Mouse (Mus musculus) small intestine, adult 2 months (tissue): ENCODE results near the gene Cul4a. TPM values are rescaled to one million over a fixed set of nuclear protein-coding genes. Genes with fewer than 3 reads are reported as not detected.

Experiments
- H3K27ac ChIP-seq: fragments of 200-500 bp; 2 replicates; pipeline ENCODE4 v1.5.1; 2012; ENCODE audit warnings: low read depth, low read length, control low read depth, inconsistent platforms; ENCODE audit not compliant: insufficient read depth
- H3K27me3 ChIP-seq: fragments of 200-500 bp; 2 replicates; pipeline ENCODE4 v1.6.1; 2012; ENCODE audit warnings: mild to moderate bottlenecking, moderate library complexity, low read length, inconsistent platforms; ENCODE audit not compliant: control insufficient read depth, insufficient read depth
- H3K36me3 ChIP-seq: fragments of 200-500 bp; 2 replicates; pipeline ENCODE4 v1.6.1; 2012; ENCODE audit warnings: mild to moderate bottlenecking, low read length, control low read depth, inconsistent platforms; ENCODE audit not compliant: control insufficient read depth, insufficient read depth
- H3K4me1 ChIP-seq: fragments of 200-500 bp; 2 replicates; pipeline ENCODE4 v1.6.1; 2012; ENCODE audit warnings: low read length, inconsistent platforms, mixed read lengths; ENCODE audit not compliant: control insufficient read depth, insufficient read depth, insufficient read length
- H3K4me3 ChIP-seq: fragments of 200-500 bp; 2 replicates; pipeline ENCODE4 v1.5.1; 2012; ENCODE audit warnings: low read depth, mild to moderate bottlenecking, control low read depth, inconsistent platforms, low read length, moderate library complexity
- CTCF ChIP-seq: fragments of 200-500 bp; IDR thresholded peaks from 2 replicates; pipeline ENCODE4 v1.5.1; 2012; ENCODE audit warnings: low read depth, mild to moderate bottlenecking, control low read depth, inconsistent platforms, low read length, moderate library complexity, mixed read lengths; ENCODE audit not compliant: insufficient replicate concordance, insufficient read length; ENCODE audit errors: extremely low read depth
- POLR2A ChIP-seq: fragments of 200-500 bp; IDR thresholded peaks from 2 replicates; pipeline ENCODE4 v1.6.1; 2012; ENCODE audit warnings: low read depth, mild to moderate bottlenecking, control low read depth, inconsistent platforms, low read length, moderate library complexity
- WGBS: fragments of 180-500 bp; shearing (Covaris S2); methylation state at CpG from one replicate; pipeline ENCODE4 v1.1.7; 2018; 5-methylcytosine and 5-hydroxymethylcytosine counted together
- polyA plus RNA-seq: library from polyadenylated mRNA; depleted of rRNA; stranded (reverse); fragments of >200 nt; gene quantifications from 2 replicates; pipeline ENCODE4 v1.2.3, GENCODE M21; 2012

Gene Cul4a
- polyA plus RNA-seq, 1 experiment, result 23.8 TPM

- 56% methylated on average over 6 of the region's 6 CpGs for WGBS
- TF ChIP-seq CTCF (no peak), POLR2A (no peak)
- Histone ChIP-seq H3K27ac (no peak overlapping the region), H3K36me3 (peaks cover 75% of the 10 kb centered on the region), H3K4me1 (peaks cover 4% of the 10 kb centered on the region; the same call in 1 of the 2 replicates), H3K27me3 (no peaks in the 10 kb centered on the region), H3K4me3 (no peak overlapping the region)
These were observed 34.3 kb downstream of the Cul4a start for GRCm38 (mm10) chr8:13139641-13140182.

GRCm38 (mm10) chr8:13141681-13142080, 36.3 kb downstream of the Cul4a start:
- Histone ChIP-seq H3K4me3 (no peak overlapping the region), H3K4me1 (peaks cover 4% of the 10 kb centered on the region; the same call in 1 of the 2 replicates), H3K27ac (no peak overlapping the region), H3K36me3 (peaks cover 71% of the 10 kb centered on the region), H3K27me3 (no peaks in the 10 kb centered on the region)
- WGBS, result 80% methylated on average over 5 of the region's 5 CpGs
- no peak for TF ChIP-seq POLR2A
- no peak for TF ChIP-seq CTCF

GRCm38 (mm10) chr8:13148476-13148875, 43.1 kb downstream of the Cul4a start:
- TF ChIP-seq POLR2A (no peak), CTCF (no peak)
- Histone ChIP-seq H3K27me3 (no peaks in the 10 kb centered on the region), H3K4me3 (no peak overlapping the region), H3K27ac (no peak overlapping the region), H3K4me1 (no peaks in the 10 kb centered on the region), H3K36me3 (peaks cover 30% of the 10 kb centered on the region)
- WGBS, result 78% methylated on average over 2 of the region's 2 CpGs

- Histone ChIP-seq H3K27me3 (no peaks in the 10 kb centered on the region), H3K4me1 (no peaks in the 10 kb centered on the region), H3K36me3 (peaks cover 26% of the 10 kb centered on the region), H3K27ac (no peak overlapping the region), H3K4me3 (no peak overlapping the region)
- 98% methylated on average over 2 of the region's 2 CpGs for WGBS
- TF ChIP-seq CTCF (no peak), POLR2A (no peak)
These were observed 43.9 kb downstream of the Cul4a start for GRCm38 (mm10) chr8:13149287-13149686.

GRCm38 (mm10) chr8:13149866-13150265, 44.4 kb downstream of the Cul4a start:
- WGBS, result 71% methylated on average over 5 of the region's 5 CpGs
- TF ChIP-seq CTCF (no peak), POLR2A (no peak)
- no peaks in the 10 kb centered on the region for H3K27me3 ChIP-seq

GRCm38 (mm10) chr8:13150929-13151328, 45.5 kb downstream of the Cul4a start:
- H3K27me3 ChIP-seq, result no peaks in the 10 kb centered on the region
- no peaks in the 10 kb centered on the region for H3K4me1 ChIP-seq
- TF ChIP-seq CTCF (no peak), POLR2A (no peak)
- H3K27ac ChIP-seq, result no peak overlapping the region
- peaks cover 14% of the 10 kb centered on the region for H3K36me3 ChIP-seq
- 96% methylated on average over 2 of the region's 2 CpGs for WGBS
- H3K4me3 ChIP-seq, result no peak overlapping the region

More at GRCm38 (mm10) chr8:13149866-13150265, 44.4 kb downstream of the Cul4a start:
- Histone ChIP-seq H3K36me3 (peaks cover 21% of the 10 kb centered on the region), H3K27ac (no peak overlapping the region), H3K4me3 (no peak overlapping the region), H3K4me1 (no peaks in the 10 kb centered on the region)

- 76% methylated on average over 9 of the region's 9 CpGs for WGBS
- no peak overlapping the region for H3K27ac ChIP-seq
- H3K36me3 ChIP-seq, result 0 out of 2 replicates have a peak, but pooled peaks cover under 1% of the 10 kb centered on the region
- H3K4me1 ChIP-seq, result peaks cover 3% of the 10 kb centered on the region
- TF ChIP-seq POLR2A (no peak), CTCF (no peak)
- no peak overlapping the region for H3K4me3 ChIP-seq
- no peaks in the 10 kb centered on the region for H3K27me3 ChIP-seq
These were observed 48.7 kb downstream of the Cul4a start for GRCm38 (mm10) chr8:13154099-13154498.
